Mouse (Mus musculus) midbrain, embryonic 14.5 days (tissue): ENCODE measurements around the gene Fam107b. TPM values are rescaled to one million over a fixed set of nuclear protein-coding genes. Genes with fewer than 3 reads are reported as not detected.

Experiments
- ATAC-seq: fragments of 200-750 bp; cut with Nextera tagmentation; 2 replicates; pipeline ENCODE4 v1.8.0; 2017; ENCODE audit warnings: moderate number of reproducible peaks, moderate library complexity; ENCODE audit not compliant: low FRiP score, low TSS enrichment
- DNase-seq: peaks from one replicate; pipeline ENCODE4 v3.0.0-alpha.2; 2015
- H3K27ac ChIP-seq: fragments of 300-500 bp; sonication (generic); replicated peaks from 2 replicates; pipeline ENCODE4 v1.5.1; 2014; ENCODE audit warnings: mild to moderate bottlenecking, low read depth, low read length, moderate library complexity
- H3K27me3 ChIP-seq: fragments of 300-500 bp; sonication (generic); 2 replicates; pipeline ENCODE4 v1.6.1; 2014; ENCODE audit warnings: low read length, control low read depth, mixed read lengths; ENCODE audit not compliant: control insufficient read depth, insufficient read depth
- H3K36me3 ChIP-seq: fragments of 300-500 bp; sonication (generic); 2 replicates; pipeline ENCODE4 v1.6.1; 2014; ENCODE audit warnings: low read length, control low read depth; ENCODE audit not compliant: control insufficient read depth, insufficient read depth
- H3K4me1 ChIP-seq: fragments of 300-500 bp; sonication (generic); 2 replicates; pipeline ENCODE4 v1.6.1; 2014; ENCODE audit warnings: mild to moderate bottlenecking, antibody characterized with exemption, low read length, control low read depth; ENCODE audit not compliant: control insufficient read depth, insufficient read depth
- H3K4me2 ChIP-seq: fragments of 300-500 bp; sonication (generic); 2 replicates; pipeline ENCODE4 v1.6.1; 2014; ENCODE audit warnings: mild to moderate bottlenecking, low read length, moderate library complexity
- H3K4me3 ChIP-seq: fragments of 300-500 bp; sonication (generic); replicated peaks from 2 replicates; pipeline ENCODE4 v1.5.1; 2014; ENCODE audit warnings: low read depth, low read length
- H3K9ac ChIP-seq: fragments of 300-500 bp; sonication (generic); replicated peaks from 2 replicates; pipeline ENCODE4 v1.6.1; 2014; ENCODE audit warnings: mild to moderate bottlenecking, low read length, moderate library complexity
- H3K9me3 ChIP-seq: fragments of 300-500 bp; sonication (generic); 2 replicates; pipeline ENCODE4 v1.6.1; 2016; ENCODE audit warnings: low read length, control low read depth, mixed read lengths; ENCODE audit not compliant: control insufficient read depth
- WGBS: fragments of 180-500 bp; shearing (Covaris S2); extraction: QIAGEN DNeasy Blood & Tissue Kit; methylation state at CpG from one replicate; pipeline ENCODE4 v1.1.7; 2014; 5-methylcytosine and 5-hydroxymethylcytosine counted together
- polyA plus RNA-seq: library from polyadenylated mRNA; unstranded; fragments of >200 nt; fragmentation: Nextera tagmentation; extraction: Ambion mirVana; gene quantifications from 2 replicates; pipeline ENCODE4 v1.2.1, GENCODE M21; 2014

Fam107b gene
- polyA plus RNA-seq, 1 experiment from 2014 or later, result 49.0 TPM

DNA sequence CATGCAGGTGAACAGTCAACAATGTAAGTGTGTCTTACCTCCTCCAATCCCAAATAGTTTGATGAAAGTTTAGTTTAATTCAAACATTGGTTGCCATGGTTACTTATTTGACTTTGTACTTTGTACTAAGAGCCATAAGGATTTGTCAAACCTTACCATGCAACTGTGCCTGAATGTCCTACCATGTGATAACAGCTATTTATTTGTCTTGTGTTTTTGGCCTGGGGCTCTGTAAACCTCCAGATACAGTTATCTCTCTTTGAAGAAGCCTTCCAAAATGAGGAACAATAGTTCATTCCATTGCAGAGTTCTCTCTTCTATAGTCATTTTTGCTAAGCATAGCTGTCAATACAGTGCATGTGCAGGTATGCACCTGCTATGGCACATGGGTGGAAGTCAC is 72.7 kb downstream of the Fam107b start:
- Histone ChIP-seq H3K4me3 (no peak overlapping the region), H3K27me3 (no peaks in the 10 kb centered on the region), H3K36me3 (no peaks in the 10 kb centered on the region), H3K4me2 (no peak overlapping the region), H3K9ac (no peak overlapping the region), H3K9me3 (no peaks in the 10 kb centered on the region), H3K27ac (no peak overlapping the region), H3K4me1 (no peaks in the 10 kb centered on the region)
- ATAC-seq (no peak), DNase-seq (no peak)

DNA sequence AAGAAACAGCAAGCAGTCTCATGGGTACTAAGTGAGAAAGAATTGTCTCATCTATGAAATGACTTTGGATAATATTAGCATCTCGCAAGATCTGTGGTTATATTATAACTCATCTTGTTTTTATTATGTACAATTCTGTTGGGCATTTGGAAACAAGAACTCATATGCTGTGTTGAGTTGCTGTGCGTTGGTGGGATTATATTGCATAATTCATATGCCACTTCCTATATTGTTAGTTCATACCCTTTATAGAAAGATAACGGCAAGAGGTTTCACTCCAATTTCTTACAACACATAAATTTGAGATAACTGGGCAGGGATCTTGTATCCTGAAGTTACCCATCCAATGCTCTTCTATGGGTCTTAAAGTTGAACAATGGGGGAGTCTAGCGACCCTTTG is 75.5 kb downstream of the Fam107b start:
- Histone ChIP-seq H3K9me3 (no peaks in the 10 kb centered on the region), H3K4me1 (no peaks in the 10 kb centered on the region), H3K36me3 (no peaks in the 10 kb centered on the region), H3K4me2 (no peak overlapping the region), H3K9ac (no peak overlapping the region), H3K27ac (no peak overlapping the region), H3K27me3 (no peaks in the 10 kb centered on the region), H3K4me3 (no peak overlapping the region)
- WGBS, result 92% methylated on average over 4 of the region's 4 CpGs
- no peak for DNase-seq
- ATAC-seq, result no peak

DNA sequence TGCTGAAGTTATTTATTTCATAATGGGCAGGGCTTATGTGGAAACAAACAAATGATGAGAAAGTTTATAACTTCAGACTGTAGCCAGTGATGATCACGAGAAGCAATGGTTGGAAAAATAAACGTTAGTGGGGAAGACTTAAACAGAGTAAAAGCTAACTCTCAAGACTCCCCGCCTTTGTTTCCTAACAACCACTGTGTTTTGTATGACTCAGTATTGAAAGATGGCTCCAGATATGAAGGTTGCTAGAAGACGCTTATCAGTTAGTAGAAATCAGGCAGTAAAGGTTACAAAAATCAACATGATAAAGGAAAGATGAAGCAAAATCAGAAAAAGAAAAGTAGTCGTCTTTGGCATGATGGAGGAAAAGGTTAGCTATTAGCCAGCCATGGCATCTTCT is 78.9 kb downstream of the Fam107b start:
- no peak overlapping the region for H3K27ac ChIP-seq
- H3K27me3 ChIP-seq, result no peaks in the 10 kb centered on the region
- no peaks in the 10 kb centered on the region for H3K9me3 ChIP-seq
- H3K36me3 ChIP-seq, result no peaks in the 10 kb centered on the region
- no peak overlapping the region for H3K4me3 ChIP-seq
- H3K4me2 ChIP-seq, result no peak overlapping the region
- no peak for ATAC-seq
- no peak for DNase-seq
- no peaks in the 10 kb centered on the region for H3K4me1 ChIP-seq
- no peak overlapping the region for H3K9ac ChIP-seq
- WGBS, result 85% methylated on average over 5 of the region's 5 CpGs

GRCm38 (mm10) chr2:3654606-3655005 is 84.3 kb downstream of the Fam107b start:
- DNase-seq (no peak), ATAC-seq (no peak)
- no peak overlapping the region for H3K4me3 ChIP-seq
- no peak overlapping the region for H3K27ac ChIP-seq
- H3K27me3 ChIP-seq, result no peaks in the 10 kb centered on the region
- H3K9me3 ChIP-seq, result no peaks in the 10 kb centered on the region
- no peak overlapping the region for H3K4me2 ChIP-seq
- no peak overlapping the region for H3K9ac ChIP-seq
- no peaks in the 10 kb centered on the region for H3K4me1 ChIP-seq
- H3K36me3 ChIP-seq, result no peaks in the 10 kb centered on the region

DNA sequence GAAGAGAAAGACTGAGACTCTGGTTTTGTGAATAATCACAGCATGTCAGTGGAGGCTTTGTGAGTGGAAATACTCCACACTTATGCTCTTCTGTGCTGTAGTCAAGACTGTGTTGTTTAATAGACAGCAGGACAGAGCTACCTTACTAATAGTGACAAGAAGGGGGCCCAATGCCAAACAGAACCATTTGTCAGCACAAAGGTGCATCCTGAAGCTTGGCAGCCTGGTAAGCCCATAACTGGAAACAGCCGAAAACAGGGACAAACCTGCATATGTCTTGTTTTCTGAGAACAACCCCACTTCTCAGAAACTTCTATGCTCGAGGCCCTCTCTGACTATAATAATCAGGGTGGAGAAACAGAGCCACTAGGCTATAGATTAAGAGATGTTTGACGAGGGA is 85.8 kb downstream of the Fam107b start:
- Histone ChIP-seq H3K4me2 (no peak overlapping the region), H3K27ac (no peak overlapping the region), H3K36me3 (no peaks in the 10 kb centered on the region), H3K27me3 (no peaks in the 10 kb centered on the region), H3K4me1 (no peaks in the 10 kb centered on the region), H3K4me3 (no peak overlapping the region), H3K9ac (no peak overlapping the region), H3K9me3 (no peaks in the 10 kb centered on the region)
- ATAC-seq (no peak), DNase-seq (no peak)
- WGBS, result 87% methylated on average over 3 of the region's 3 CpGs

DNA sequence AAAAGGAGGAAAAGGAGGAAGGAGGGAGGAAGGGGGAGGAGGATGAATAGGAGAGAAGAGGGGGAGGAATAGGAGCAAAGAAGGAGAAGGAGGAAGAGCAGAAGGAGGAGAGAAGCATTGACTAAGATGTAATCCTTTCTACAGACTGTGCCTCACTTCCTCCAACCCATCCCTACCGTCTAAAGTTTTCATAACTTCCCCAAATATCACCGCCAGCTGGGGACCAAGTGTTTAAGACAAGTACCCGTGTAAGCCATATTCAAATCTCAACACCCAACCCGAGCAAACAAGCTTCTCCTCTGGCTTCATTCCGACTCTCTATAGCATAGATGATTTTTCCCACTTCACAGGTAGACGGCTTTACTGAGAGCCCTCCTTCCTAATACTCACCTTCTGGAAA is 86.5 kb downstream of the Fam107b start:
- no peak for ATAC-seq
- no peak overlapping the region for H3K9ac ChIP-seq
- no peaks in the 10 kb centered on the region for H3K27me3 ChIP-seq
- H3K4me3 ChIP-seq, result no peak overlapping the region
- WGBS, result 93% methylated on average over 6 of the region's 6 CpGs
- no peaks in the 10 kb centered on the region for H3K9me3 ChIP-seq
- no peak for DNase-seq
- no peaks in the 10 kb centered on the region for H3K4me1 ChIP-seq
- no peak overlapping the region for H3K4me2 ChIP-seq
- H3K27ac ChIP-seq, result no peak overlapping the region
- no peaks in the 10 kb centered on the region for H3K36me3 ChIP-seq

- no peaks in the 10 kb centered on the region for H3K27me3 ChIP-seq
- H3K4me3 ChIP-seq, result no peak overlapping the region
- no peak overlapping the region for H3K4me2 ChIP-seq
- no peak overlapping the region for H3K9ac ChIP-seq
- no peaks in the 10 kb centered on the region for H3K36me3 ChIP-seq
- DNase-seq, result no peak
- no peak overlapping the region for H3K27ac ChIP-seq
- no peaks in the 10 kb centered on the region for H3K4me1 ChIP-seq
- 92% methylated on average over 5 of the region's 5 CpGs for WGBS
- no peak for ATAC-seq
- no peaks in the 10 kb centered on the region for H3K9me3 ChIP-seq
Measured at GRCm38 (mm10) chr2:3657376-3657775, 87.1 kb downstream of the Fam107b start.

DNA sequence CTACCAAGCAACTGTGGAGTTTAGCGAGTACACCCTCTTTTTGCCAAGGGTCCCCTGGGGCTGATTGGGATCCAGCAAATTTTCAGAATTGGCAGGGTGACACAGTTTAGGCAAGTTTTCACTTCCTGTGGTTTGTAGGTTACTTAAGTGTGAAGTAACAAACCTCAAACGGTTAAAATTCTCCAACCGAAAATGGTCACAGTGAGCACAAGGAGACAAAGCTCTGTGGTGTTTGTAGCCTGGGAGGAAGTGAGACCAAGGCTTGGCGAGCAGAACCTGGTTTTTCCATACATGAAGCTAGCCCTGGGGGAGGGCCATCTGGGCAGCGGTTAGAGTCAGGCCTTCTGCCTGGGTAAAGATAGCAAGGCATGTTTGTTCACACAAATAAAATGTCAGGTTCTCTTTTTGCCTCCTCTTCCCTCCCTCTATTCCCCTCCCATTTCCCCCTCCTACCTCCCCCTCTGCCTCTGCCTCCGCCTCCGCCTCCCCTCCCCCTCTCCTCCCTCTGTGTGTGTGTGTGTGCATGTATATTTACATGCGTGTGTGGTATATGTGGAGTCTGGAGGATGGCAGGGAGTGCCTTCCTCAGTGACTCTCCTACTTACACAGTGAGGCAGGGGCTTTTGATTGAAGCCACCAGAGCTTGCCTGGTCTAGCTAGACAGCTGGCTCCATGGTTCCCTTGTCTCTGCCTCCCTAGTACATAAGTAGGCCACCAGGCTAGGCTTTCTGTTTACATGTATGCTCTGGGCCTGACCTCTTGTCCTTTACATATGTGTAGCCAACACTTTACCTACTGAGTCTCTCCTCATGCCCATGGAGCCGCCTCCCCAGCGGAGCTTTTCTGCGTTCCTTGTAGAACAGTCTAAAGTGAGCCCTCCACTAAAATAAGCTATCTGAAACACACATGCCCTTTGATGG is 87.8 kb downstream of the Fam107b start:
- Histone ChIP-seq H3K27me3 (no peaks in the 10 kb centered on the region), H3K36me3 (no peaks in the 10 kb centered on the region), H3K4me1 (no peaks in the 10 kb centered on the region), H3K27ac (no peak overlapping the region), H3K9ac (no peak overlapping the region), H3K4me3 (no peak overlapping the region), H3K9me3 (no peaks in the 10 kb centered on the region), H3K4me2 (no peak overlapping the region)
- DNase-seq (no peak), ATAC-seq (no peak)
- WGBS, result 71% methylated on average over 11 of the region's 11 CpGs

GRCm38 (mm10) chr2:3658900-3659299 is 88.6 kb downstream of the Fam107b start:
- WGBS, result 18% methylated on average over 4 of the region's 4 CpGs
- H3K36me3 ChIP-seq, result no peaks in the 10 kb centered on the region
- no peaks in the 10 kb centered on the region for H3K9me3 ChIP-seq
- H3K27me3 ChIP-seq, result no peaks in the 10 kb centered on the region
- no peak overlapping the region for H3K27ac ChIP-seq
- H3K9ac ChIP-seq, result no peak overlapping the region
- no peaks in the 10 kb centered on the region for H3K4me1 ChIP-seq
- DNase-seq (peak; percentile 43), ATAC-seq (no peak; the same call in 1 of the 2 replicates)
- no peak overlapping the region for H3K4me2 ChIP-seq
- no peak overlapping the region for H3K4me3 ChIP-seq
